Mouse (Mus musculus) cortical plate, adult 2 months (tissue): Measurements from ENCODE around the gene Dnal1.

ENCODE experiments used
- CTCF ChIP-seq: fragments of 200-500 bp; IDR thresholded peaks from 2 replicates; pipeline ENCODE4 v1.5.1; 2011; ENCODE audit warnings: mild to moderate bottlenecking, control low read depth, low read length; ENCODE audit not compliant: insufficient read depth; ENCODE audit errors: extremely low read depth
- POLR2A ChIP-seq: fragments of 200-500 bp; IDR thresholded peaks from 2 replicates; pipeline ENCODE4 v1.6.1; 2011; ENCODE audit warnings: mild to moderate bottlenecking, low read length, control low read depth; ENCODE audit not compliant: insufficient read depth; ENCODE audit errors: extremely low read depth

DNA sequence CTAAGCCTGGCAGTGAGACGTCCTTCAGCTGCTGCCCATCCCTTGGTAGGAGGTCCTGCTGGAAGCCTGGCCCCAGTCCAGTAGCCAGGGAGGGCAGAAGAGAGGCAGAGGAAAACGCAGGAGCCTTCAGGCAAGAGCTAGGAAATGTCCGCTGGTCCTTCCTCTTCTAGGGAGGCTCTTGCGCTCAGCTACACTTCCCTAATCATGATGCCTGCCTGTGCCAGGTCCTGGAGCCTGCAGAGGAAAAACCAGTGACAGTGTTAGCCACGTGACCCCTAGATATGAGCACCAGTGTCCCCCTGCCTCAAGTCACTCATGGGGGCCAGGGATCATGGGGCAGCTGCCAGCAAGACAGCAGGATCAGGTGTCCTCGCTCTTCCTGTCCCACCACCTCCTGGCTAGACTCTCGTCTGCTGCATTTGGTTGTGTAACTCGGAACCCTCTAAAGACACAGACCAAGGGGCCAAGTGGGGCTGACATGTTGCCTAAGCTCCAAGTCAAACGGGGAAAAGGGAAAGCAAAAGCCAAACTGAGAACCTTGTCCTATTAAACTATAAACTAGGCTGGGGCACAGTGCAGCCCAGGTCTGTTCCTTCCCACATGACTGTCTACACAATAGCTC lies 60.1 kb downstream of the Dnal1 start:
- no peak for TF ChIP-seq POLR2A
- TF ChIP-seq CTCF = no peak
